Mouse (Mus musculus): Measurements from ENCODE around the gene Zfp367.

Zfp367 gene

GRCm38 (mm10) chr13:64089130-64089529, 63.9 kb downstream of the Zfp367 start, which contains the start of gene Hsd17b3:
Gene Hsd17b3 (minus strand): TSS chr13:64089230.
- no peak for DNase-seq

GRCm38 (mm10) chr13:64088057-64088456, 64.9 kb downstream of the Zfp367 start:
- DNase-seq = no peak

- no peak for DNase-seq
Observed at GRCm38 (mm10) chr13:64086036-64086435, 67.0 kb downstream of the Zfp367 start.

GRCm38 (mm10) chr13:64083331-64083730, 69.7 kb downstream of the Zfp367 start:
- no peak for DNase-seq
